Comparison of ENCODE assay signal across 9 mouse cellular contexts in the genomic region with DNA sequence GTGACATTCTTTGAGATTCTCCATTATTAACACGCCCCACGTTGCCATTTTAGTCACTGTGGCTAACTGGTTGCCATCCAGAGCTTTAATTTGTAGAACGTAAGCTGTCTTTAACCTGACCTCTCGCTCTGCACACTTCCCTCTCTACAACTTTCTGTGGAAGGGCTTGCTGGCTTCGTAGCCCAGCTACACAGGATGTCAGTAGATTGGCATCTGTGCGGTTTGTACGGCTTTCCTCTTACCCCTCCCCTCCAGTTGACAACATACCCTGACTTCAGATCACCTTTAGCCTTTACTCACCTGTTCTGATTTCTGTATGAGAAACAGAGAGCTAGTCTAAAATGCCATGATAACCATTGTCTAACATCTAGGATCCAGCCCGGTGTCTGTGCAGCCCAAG.
"Had no signal": no experiment of that assay in that cellular context is flagged by ENCODE, and none has a peak within 500 bp of the region (broad histone marks: within the 10 kb centered on the region; RNA-seq: fewer than 3 reads in every experiment).

No protein-coding gene starts in this region.

- H3K9me3 ChIP-seq: limb, embryonic 12.5 days; midbrain, embryonic 13.5 days; neural tube, embryonic 12.5 days had no signal

- H3K36me3 ChIP-seq: limb, embryonic 12.5 days; midbrain, embryonic 13.5 days; neural tube, embryonic 12.5 days had no signal

- H3K27ac ChIP-seq: left cerebral cortex, adult 2 months; limb, embryonic 12.5 days; liver, embryonic 14.5 days; midbrain, embryonic 13.5 days; neural tube, embryonic 12.5 days had no signal

- H3K4me3 ChIP-seq: left cerebral cortex, adult 2 months; limb, embryonic 12.5 days; midbrain, embryonic 13.5 days; neural tube, embryonic 12.5 days had no signal

- ATAC-seq: midbrain, embryonic 13.5 days had no signal

- DNase-seq: kidney, adult 11 months; kidney, postnatal 14 days; lung, adult 18-20 months; right cerebral cortex, postnatal 4 days had no signal

- H3K27me3 ChIP-seq: limb, embryonic 12.5 days; midbrain, embryonic 13.5 days; neural tube, embryonic 12.5 days had no signal

- H3K9ac ChIP-seq: limb, embryonic 12.5 days; liver, embryonic 14.5 days; midbrain, embryonic 13.5 days; neural tube, embryonic 12.5 days had no signal

- H3K4me2 ChIP-seq: limb, embryonic 12.5 days; midbrain, embryonic 13.5 days; neural tube, embryonic 12.5 days had no signal
